Mouse (Mus musculus) lung, postnatal 0 days (tissue): ENCODE measurements around the gene Jph4. TPM values are rescaled to one million over a fixed set of nuclear protein-coding genes. Genes with fewer than 3 reads are reported as not detected.

ENCODE experiments used
- ATAC-seq: fragments of 200-750 bp; cut with Nextera tagmentation; 2 replicates; pipeline ENCODE4 v1.8.0; 2017; ENCODE audit warnings: moderate library complexity
- DNase-seq: peaks from one replicate; pipeline ENCODE4 v3.0.0-alpha.2; 2016; ENCODE audit warnings: low spot score
- H3K27ac ChIP-seq: fragments of 300-500 bp; sonication (generic); 2 replicates; pipeline ENCODE4 v1.5.1; 2014; ENCODE audit warnings: antibody characterized with exemption, mild to moderate bottlenecking, low read length, mixed read lengths
- H3K27me3 ChIP-seq: fragments of 300-500 bp; sonication (generic); replicated peaks from 2 replicates; pipeline ENCODE4 v1.6.1; 2014; ENCODE audit warnings: low read length, mixed read lengths; ENCODE audit not compliant: insufficient read depth
- H3K36me3 ChIP-seq: fragments of 300-500 bp; sonication (generic); 2 replicates; pipeline ENCODE4 v1.6.1; 2014; ENCODE audit warnings: low read length, mixed read lengths; ENCODE audit not compliant: insufficient read depth
- H3K4me1 ChIP-seq: fragments of 300-500 bp; sonication (generic); 2 replicates; pipeline ENCODE4 v1.6.1; 2014; ENCODE audit warnings: antibody characterized with exemption, low read depth, low read length, mixed read lengths; ENCODE audit not compliant: insufficient read depth
- H3K4me2 ChIP-seq: fragments of 300-500 bp; sonication (generic); replicated peaks from 2 replicates; pipeline ENCODE4 v1.6.1; 2014; ENCODE audit warnings: low read depth, mild to moderate bottlenecking, low read length, moderate library complexity, mixed read lengths
- H3K4me3 ChIP-seq: fragments of 300-500 bp; sonication (generic); 2 replicates; pipeline ENCODE4 v1.5.1; 2014; ENCODE audit warnings: low read depth, low read length
- H3K9ac ChIP-seq: fragments of 300-500 bp; sonication (generic); replicated peaks from 2 replicates; pipeline ENCODE4 v1.6.1; 2014; ENCODE audit warnings: low read depth, mild to moderate bottlenecking
- H3K9me3 ChIP-seq: fragments of 300-500 bp; sonication (generic); 2 replicates; pipeline ENCODE4 v1.6.1; 2016; ENCODE audit warnings: low read length, mixed read lengths
- CTCF ChIP-seq: IDR thresholded peaks from 2 replicates; pipeline ENCODE4 v1.5.1; 2016; ENCODE audit warnings: antibody characterized with exemption, mild to moderate bottlenecking
- EP300 ChIP-seq: IDR thresholded peaks from 2 replicates; pipeline ENCODE4 v1.6.1; 2016; ENCODE audit warnings: antibody characterized with exemption, mild to moderate bottlenecking, control low read depth
- WGBS: fragments of 180-500 bp; shearing (Covaris S2); extraction: QIAGEN DNeasy Blood & Tissue Kit; methylation state at CpG from one replicate; pipeline ENCODE4 v1.1.7; 2014; 5-methylcytosine and 5-hydroxymethylcytosine counted together
- polyA plus RNA-seq: library from polyadenylated mRNA; unstranded; fragments of >200 nt; fragmentation: Nextera tagmentation; extraction: Ambion mirVana; gene quantifications from 2 replicates; pipeline ENCODE4 v1.2.1, GENCODE M21; 2015

Gene Jph4
- polyA plus RNA-seq, 1 experiment from 2014 or later = 0.08 TPM

DNA sequence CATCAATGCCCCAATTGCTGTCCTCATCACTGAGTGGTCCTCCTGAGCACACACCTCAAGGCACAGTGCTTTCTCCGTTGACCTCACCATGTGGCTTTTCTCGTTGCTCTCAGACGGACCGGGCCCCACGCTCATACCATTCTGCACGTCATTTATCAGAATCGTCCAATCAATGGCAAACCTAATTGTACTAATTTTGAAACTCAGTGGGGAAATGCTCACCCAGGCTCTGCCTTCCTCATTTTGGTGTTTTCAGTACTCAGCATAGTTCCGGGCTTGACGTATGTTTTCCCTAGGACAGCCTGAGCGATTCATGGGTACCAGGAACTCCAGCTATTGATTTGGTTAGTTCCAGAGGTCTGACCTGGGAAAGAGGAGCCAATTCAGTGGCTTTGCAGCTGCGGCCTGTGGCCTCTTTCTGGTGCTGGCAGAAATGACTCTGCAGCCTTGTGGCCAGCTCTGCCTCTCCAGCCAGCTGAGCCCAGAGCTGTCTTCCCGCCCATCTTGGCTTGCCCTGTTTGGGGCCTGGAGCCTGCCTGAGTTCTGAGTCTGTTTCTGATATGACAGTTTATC is 30.2 kb upstream of the Jph4 start:
- Histone ChIP-seq H3K9ac (no peak overlapping the region), H3K27me3 (no peaks in the 10 kb centered on the region), H3K27ac (no peak overlapping the region), H3K4me2 (no peak overlapping the region), H3K9me3 (no peaks in the 10 kb centered on the region), H3K4me1 (no peaks in the 10 kb centered on the region), H3K4me3 (no peak overlapping the region), H3K36me3 (no peaks in the 10 kb centered on the region)
- TF ChIP-seq EP300 (no peak), CTCF (no peak)
- 76% methylated on average over 12 of the region's 12 CpGs for WGBS
- no peak for ATAC-seq
- no peak for DNase-seq

- no peak for DNase-seq
- no peak overlapping the region for H3K4me3 ChIP-seq
- no peak overlapping the region for H3K9ac ChIP-seq
- no peak for TF ChIP-seq EP300
- TF ChIP-seq CTCF = no peak
- no peak overlapping the region for H3K27ac ChIP-seq
- no peaks in the 10 kb centered on the region for H3K36me3 ChIP-seq
- no peak overlapping the region for H3K4me2 ChIP-seq
- no peaks in the 10 kb centered on the region for H3K4me1 ChIP-seq
- ATAC-seq = no peak
- H3K9me3 ChIP-seq = no peaks in the 10 kb centered on the region
- no peaks in the 10 kb centered on the region for H3K27me3 ChIP-seq
- WGBS = 90% methylated on average over 1 of the region's 1 CpGs
Observed at GRCm38 (mm10) chr14:55146324-55146723, 29.6 kb upstream of the Jph4 start.

- Histone ChIP-seq H3K36me3 (no peaks in the 10 kb centered on the region), H3K4me3 (no peak overlapping the region), H3K27me3 (no peaks in the 10 kb centered on the region), H3K27ac (no peak overlapping the region), H3K9me3 (no peaks in the 10 kb centered on the region), H3K4me1 (no peaks in the 10 kb centered on the region), H3K9ac (no peak overlapping the region), H3K4me2 (no peak overlapping the region)
- DNase-seq (peak; percentile 36), ATAC-seq (peak; percentile 32)
- WGBS = 34% methylated on average over 7 of the region's 7 CpGs
- TF ChIP-seq EP300 (no peak), CTCF (no peak)
Observed at GRCm38 (mm10) chr14:55139313-55139712, 22.6 kb upstream of the Jph4 start.

DNA sequence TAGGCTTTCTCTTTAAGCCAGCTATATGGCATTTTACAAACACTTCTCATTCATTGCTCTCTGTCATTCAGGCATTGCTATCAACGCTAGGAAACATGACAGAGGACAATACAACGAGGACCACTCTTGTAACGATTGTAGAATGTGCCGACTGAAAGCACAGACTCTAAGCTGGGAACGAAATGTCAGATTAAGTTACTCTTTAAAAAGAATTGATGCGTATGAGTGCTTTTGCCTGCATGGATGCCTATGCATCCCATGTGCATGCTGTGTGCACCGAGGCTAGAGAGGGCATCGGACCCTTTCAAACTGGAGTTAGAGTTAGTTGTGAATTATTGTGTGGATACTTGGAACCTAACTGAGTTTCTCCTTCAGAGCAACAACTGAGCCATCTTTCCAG is 18.9 kb upstream of the Jph4 start:
- Histone ChIP-seq H3K9me3 (no peaks in the 10 kb centered on the region), H3K27me3 (no peaks in the 10 kb centered on the region), H3K4me2 (no peak overlapping the region), H3K4me3 (no peak overlapping the region), H3K9ac (no peak overlapping the region), H3K27ac (no peak overlapping the region), H3K4me1 (no peaks in the 10 kb centered on the region), H3K36me3 (no peaks in the 10 kb centered on the region)
- TF ChIP-seq CTCF (no peak), EP300 (no peak)
- WGBS = 69% methylated on average over 8 of the region's 8 CpGs
- DNase-seq (no peak), ATAC-seq (no peak)

DNA sequence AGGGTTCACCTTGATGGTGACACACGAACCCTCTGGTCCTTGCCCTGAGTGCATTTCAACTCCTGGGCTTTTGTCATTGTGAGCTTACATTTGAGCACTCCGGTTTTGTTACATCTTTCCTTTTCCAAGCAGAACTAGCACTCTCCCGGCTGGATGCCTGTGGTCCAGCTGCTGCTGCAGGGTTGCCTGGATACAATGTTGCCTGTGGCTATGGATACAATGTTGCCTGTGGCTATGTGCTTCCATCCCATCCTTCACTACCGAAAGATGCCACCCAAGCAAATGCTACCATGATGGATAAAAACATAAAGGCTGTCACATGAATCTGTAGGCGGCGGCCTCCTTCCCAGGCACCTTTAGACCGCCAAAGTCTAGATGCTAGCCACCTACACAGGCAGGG is 9.8 kb upstream of the Jph4 start:
- 78% methylated on average over 7 of the region's 7 CpGs for WGBS
- no peaks in the 10 kb centered on the region for H3K27me3 ChIP-seq
- no peak for DNase-seq
- H3K4me3 ChIP-seq = no peak overlapping the region
- ATAC-seq = no peak
- no peak overlapping the region for H3K9ac ChIP-seq
- no peaks in the 10 kb centered on the region; the same call in 1 of the 2 replicates for H3K4me1 ChIP-seq
- H3K36me3 ChIP-seq = no peaks in the 10 kb centered on the region
- H3K27ac ChIP-seq = no peak overlapping the region
- H3K9me3 ChIP-seq = no peaks in the 10 kb centered on the region
- TF ChIP-seq CTCF = no peak
- no peak for TF ChIP-seq EP300
- no peak overlapping the region for H3K4me2 ChIP-seq

DNA sequence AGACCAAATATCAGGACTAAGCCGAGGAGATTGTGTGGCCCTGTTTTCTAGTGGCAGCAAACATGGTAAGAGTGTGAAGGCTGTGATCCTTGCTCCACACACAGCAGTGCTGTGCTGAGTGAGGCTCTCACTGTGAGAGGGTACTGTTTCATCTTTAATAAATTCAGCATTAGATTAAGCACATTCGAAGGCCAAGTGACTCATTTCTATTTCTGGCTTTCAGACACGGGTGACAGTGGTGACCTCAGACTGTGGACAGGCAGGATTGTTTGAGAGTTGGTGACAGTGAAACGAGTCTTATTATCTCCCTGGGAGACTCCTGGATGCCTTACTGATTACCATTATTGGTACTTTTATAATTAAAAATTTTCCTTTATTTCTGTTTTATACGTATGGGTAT is 9.0 kb upstream of the Jph4 start:
- WGBS = 62% methylated on average over 5 of the region's 5 CpGs
- H3K9ac ChIP-seq = no peak overlapping the region
- H3K4me1 ChIP-seq = no peaks in the 10 kb centered on the region; the same call in 1 of the 2 replicates
- H3K4me3 ChIP-seq = no peak overlapping the region
- H3K27ac ChIP-seq = no peak overlapping the region
- no peak for ATAC-seq
- no peaks in the 10 kb centered on the region for H3K36me3 ChIP-seq
- DNase-seq = no peak
- TF ChIP-seq CTCF (no peak), EP300 (no peak)
- no peaks in the 10 kb centered on the region for H3K9me3 ChIP-seq
- no peaks in the 10 kb centered on the region for H3K27me3 ChIP-seq
- H3K4me2 ChIP-seq = no peak overlapping the region

DNA sequence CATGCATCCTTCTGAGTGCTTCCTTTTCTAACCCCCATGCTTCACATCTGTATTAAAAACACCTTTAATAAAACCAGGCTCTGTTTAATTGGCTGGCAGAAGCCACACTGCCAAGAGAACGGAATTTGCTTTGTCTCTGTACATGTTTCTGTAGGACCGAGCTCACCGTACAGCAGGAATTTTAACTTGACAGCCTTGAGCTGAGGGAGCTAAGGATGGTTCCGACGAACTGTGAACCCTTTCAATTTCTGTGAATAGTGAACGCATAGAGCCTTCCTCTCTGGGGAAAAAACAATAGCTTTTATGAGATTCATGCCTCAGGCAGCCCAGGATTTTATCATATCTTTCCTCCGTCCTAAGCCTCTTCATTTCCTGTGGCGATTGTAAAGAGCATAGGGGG is 5.6 kb upstream of the Jph4 start:
- Histone ChIP-seq H3K36me3 (no peaks in the 10 kb centered on the region), H3K27me3 (no peaks in the 10 kb centered on the region), H3K27ac (no peak overlapping the region), H3K4me3 (no peak overlapping the region), H3K9me3 (no peaks in the 10 kb centered on the region), H3K9ac (no peak overlapping the region), H3K4me2 (0 out of 2 replicates have a peak overlapping the region, but pooled peaks have one; percentile 20), H3K4me1 (no peaks in the 10 kb centered on the region; the same call in 1 of the 2 replicates)
- DNase-seq (no peak), ATAC-seq (no peak)
- WGBS = 39% methylated on average over 8 of the region's 8 CpGs
- TF ChIP-seq EP300 = no peak
- no peak for TF ChIP-seq CTCF
